Mouse (Mus musculus): ENCODE data around the gene Zmynd11.

GRCm38 (mm10) chr13:9749796-9750195, 15.3 kb downstream of the Zmynd11 start:
- TF ChIP-seq CTCF (IDR thresholded peaks at IDR 0.05) (no peak), EP300 (IDR thresholded peaks at IDR 0.05) (no peak)
